Mouse (Mus musculus): Measurements from ENCODE around the gene Smim1. TPM values are rescaled to one million over a fixed set of nuclear protein-coding genes. Genes with fewer than 3 reads are reported as not detected.

The Smim1 gene
- polyA plus RNA-seq, 1 experiment from 2014 or later, result 13.9 TPM

DNA sequence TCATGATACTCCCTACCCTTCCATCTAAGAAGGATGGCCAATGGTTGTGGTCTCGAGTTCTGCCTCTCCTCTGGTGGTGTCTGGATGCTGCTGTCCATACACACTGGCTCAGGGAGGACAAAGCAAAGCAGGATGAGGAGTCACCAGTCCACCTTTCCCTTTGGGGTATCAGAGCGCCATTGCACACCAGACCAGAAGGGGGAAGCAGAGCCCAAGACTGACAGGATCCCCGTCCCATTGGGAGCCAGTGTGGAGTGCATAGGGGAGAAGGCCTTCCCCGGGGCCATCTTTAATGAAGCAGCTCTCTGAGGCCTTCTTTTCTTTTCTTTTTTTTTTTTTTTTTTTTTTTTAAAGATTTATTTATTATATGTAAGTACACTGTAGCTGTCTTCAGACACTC, 27.0 kb upstream of the Smim1 start:
- no peak overlapping the region for H3K4me2 ChIP-seq (ENCODE audit: low read length)
- H3K27ac ChIP-seq (ENCODE audit: low read depth, low read length), result no peak overlapping the region
- WGBS, result 64% methylated on average over 4 of the region's 4 CpGs
- H3K4me1 ChIP-seq (ENCODE audit: control insufficient read depth, insufficient read depth, low read depth, low read length), result no peaks in the 10 kb centered on the region
- H3K9ac ChIP-seq (ENCODE audit: low read depth, low read length), result no peak overlapping the region
- no peaks in the 10 kb centered on the region for H3K9me3 ChIP-seq (ENCODE audit: control insufficient read depth, low read length)
- H3K4me3 ChIP-seq (ENCODE audit: low read length), result no peak overlapping the region
- no peaks in the 10 kb centered on the region for H3K27me3 ChIP-seq (replicated peaks; ENCODE audit: control insufficient read depth, insufficient read depth, low read length)
- ATAC-seq, result no peak
- H3K36me3 ChIP-seq (ENCODE audit: control insufficient read depth, insufficient read depth, low read length), result no peaks in the 10 kb centered on the region

GRCm38 (mm10) chr4:154051401-154051800, 25.4 kb upstream of the Smim1 start:
- ATAC-seq, result no peak
- Histone ChIP-seq H3K9me3 (ENCODE audit: control insufficient read depth, low read length) (no peaks in the 10 kb centered on the region), H3K4me2 (ENCODE audit: low read length) (no peak overlapping the region), H3K4me1 (ENCODE audit: control insufficient read depth, insufficient read depth, low read depth, low read length) (no peaks in the 10 kb centered on the region), H3K36me3 (ENCODE audit: control insufficient read depth, insufficient read depth, low read length) (no peaks in the 10 kb centered on the region), H3K27ac (ENCODE audit: low read depth, low read length) (no peak overlapping the region), H3K9ac (ENCODE audit: low read depth, low read length) (no peak overlapping the region), H3K27me3 (replicated peaks; ENCODE audit: control insufficient read depth, insufficient read depth, low read length) (no peaks in the 10 kb centered on the region), H3K4me3 (ENCODE audit: low read length) (no peak overlapping the region)
- 78% methylated on average over 3 of the region's 3 CpGs for WGBS

- Histone ChIP-seq H3K4me3 (ENCODE audit: low read length) (no peak overlapping the region), H3K9me3 (ENCODE audit: control insufficient read depth, low read length) (no peaks in the 10 kb centered on the region), H3K27me3 (replicated peaks; ENCODE audit: control insufficient read depth, insufficient read depth, low read length) (no peaks in the 10 kb centered on the region), H3K36me3 (ENCODE audit: control insufficient read depth, insufficient read depth, low read length) (no peaks in the 10 kb centered on the region), H3K9ac (ENCODE audit: low read depth, low read length) (no peak overlapping the region), H3K4me2 (ENCODE audit: low read length) (no peak overlapping the region), H3K4me1 (ENCODE audit: control insufficient read depth, insufficient read depth, low read depth, low read length) (no peaks in the 10 kb centered on the region), H3K27ac (ENCODE audit: low read depth, low read length) (no peak overlapping the region)
- WGBS, result 69% methylated on average over 5 of the region's 5 CpGs
- no peak for ATAC-seq
Observed at GRCm38 (mm10) chr4:154045837-154046236, 19.8 kb upstream of the Smim1 start.

DNA sequence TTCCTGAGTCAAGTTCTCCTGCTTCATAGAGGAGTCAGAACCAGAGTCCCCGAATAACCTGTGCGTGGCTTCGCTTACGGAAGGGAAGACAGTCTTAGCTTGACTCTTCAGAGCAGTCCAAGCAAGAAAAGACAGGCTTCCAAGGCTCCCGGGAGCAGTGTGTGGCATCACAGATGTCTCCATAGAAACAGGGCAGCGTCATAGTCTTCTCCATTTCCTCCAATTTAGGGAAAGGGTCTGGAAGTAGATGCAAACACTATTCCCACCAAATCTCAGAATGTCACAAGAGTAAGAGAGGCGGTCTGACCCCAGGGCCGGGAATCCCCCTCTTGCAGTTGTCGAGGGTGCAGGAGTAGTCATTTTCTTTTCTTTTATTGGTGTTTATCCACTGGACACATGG, 16.5 kb upstream of the Smim1 start, which contains the start of gene Ccdc27:
Gene Ccdc27 (minus strand): TSS at position 101 of the 400 bp plus-strand sequence.
- WGBS, result 87% methylated on average over 9 of the region's 9 CpGs
- Histone ChIP-seq H3K4me1 (ENCODE audit: control insufficient read depth, insufficient read depth, low read depth, low read length) (no peaks in the 10 kb centered on the region), H3K27ac (ENCODE audit: low read depth, low read length) (no peak within 1 kb of the TSS), H3K9ac (ENCODE audit: low read depth, low read length) (no peak within 1 kb of the TSS), H3K4me3 (ENCODE audit: low read length) (no peak within 1 kb of the TSS), H3K36me3 (ENCODE audit: control insufficient read depth, insufficient read depth, low read length) (no peaks in the 10 kb centered on the region), H3K4me2 (ENCODE audit: low read length) (no peak within 1 kb of the TSS), H3K9me3 (ENCODE audit: control insufficient read depth, low read length) (no peaks in the 10 kb centered on the region), H3K27me3 (replicated peaks; ENCODE audit: control insufficient read depth, insufficient read depth, low read length) (no peaks in the 10 kb centered on the region)
- no peak for ATAC-seq

DNA sequence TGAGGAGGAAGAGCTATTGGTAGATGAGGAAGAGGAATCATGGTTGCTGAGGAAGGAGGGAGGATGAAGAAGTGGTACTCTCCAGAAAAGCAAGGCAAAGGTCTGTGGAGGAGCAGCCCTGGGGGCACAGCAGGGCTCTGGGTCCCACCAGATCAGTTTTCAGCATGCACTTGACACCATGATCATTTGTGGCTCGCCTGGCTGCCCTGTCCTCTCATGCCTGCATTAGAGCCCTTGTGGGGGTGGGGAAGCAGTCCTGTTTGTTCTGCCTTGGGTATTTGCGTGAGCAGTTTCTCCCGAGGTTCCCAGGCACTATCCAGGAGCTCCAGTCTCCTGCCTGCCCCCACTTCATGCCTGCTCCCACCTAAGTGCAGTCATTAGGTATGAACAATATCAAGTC, 11.1 kb upstream of the Smim1 start:
- WGBS, result 85% methylated on average over 2 of the region's 3 CpGs
- H3K36me3 ChIP-seq (ENCODE audit: control insufficient read depth, insufficient read depth, low read length), result no peaks in the 10 kb centered on the region
- no peak overlapping the region for H3K4me2 ChIP-seq (ENCODE audit: low read length)
- no peak overlapping the region for H3K27ac ChIP-seq (ENCODE audit: low read depth, low read length)
- H3K9ac ChIP-seq (ENCODE audit: low read depth, low read length), result no peak overlapping the region
- no peak for ATAC-seq
- H3K4me3 ChIP-seq (ENCODE audit: low read length), result no peak overlapping the region
- H3K9me3 ChIP-seq (ENCODE audit: control insufficient read depth, low read length), result no peaks in the 10 kb centered on the region
- no peaks in the 10 kb centered on the region for H3K4me1 ChIP-seq (ENCODE audit: control insufficient read depth, insufficient read depth, low read depth, low read length)
- H3K27me3 ChIP-seq (replicated peaks; ENCODE audit: control insufficient read depth, insufficient read depth, low read length), result no peaks in the 10 kb centered on the region

GRCm38 (mm10) chr4:154028646-154029045, 2.6 kb upstream of the Smim1 start:
- Histone ChIP-seq H3K27me3 (replicated peaks; ENCODE audit: control insufficient read depth, insufficient read depth, low read length) (peaks cover 5% of the 10 kb centered on the region; the same call in 1 of the 2 replicates), H3K36me3 (ENCODE audit: control insufficient read depth, insufficient read depth, low read length) (no peaks in the 10 kb centered on the region), H3K27ac (ENCODE audit: low read depth, low read length) (no peak overlapping the region), H3K4me1 (ENCODE audit: control insufficient read depth, insufficient read depth, low read depth, low read length) (peaks cover 13% of the 10 kb centered on the region), H3K9me3 (ENCODE audit: control insufficient read depth, low read length) (no peaks in the 10 kb centered on the region), H3K9ac (ENCODE audit: low read depth, low read length) (no peak overlapping the region), H3K4me2 (ENCODE audit: low read length) (no peak overlapping the region), H3K4me3 (ENCODE audit: low read length) (no peak overlapping the region)
- no peak for ATAC-seq

DNA sequence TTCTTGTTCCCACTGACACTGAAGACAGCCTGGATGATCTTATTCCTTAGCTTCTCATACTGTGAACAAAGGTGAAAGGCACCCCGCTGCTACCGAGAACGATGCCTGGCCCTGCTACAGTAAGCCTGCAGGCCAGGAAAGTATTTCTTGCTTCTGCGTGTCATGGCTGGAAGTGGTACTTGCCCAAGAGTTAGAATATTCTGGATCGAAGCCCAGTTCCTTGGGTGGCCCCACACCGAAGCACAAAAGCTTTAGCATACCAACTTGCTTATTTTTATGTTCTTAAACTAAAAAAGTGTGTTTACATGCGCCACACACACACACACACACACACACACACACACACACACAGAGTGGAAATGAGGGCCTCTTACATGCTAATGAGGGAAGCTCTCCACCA, 2.0 kb upstream of the Smim1 start:
- no peak for ATAC-seq
- H3K4me1 ChIP-seq (ENCODE audit: control insufficient read depth, insufficient read depth, low read depth, low read length), result peaks cover 13% of the 10 kb centered on the region
- no peak overlapping the region for H3K9ac ChIP-seq (ENCODE audit: low read depth, low read length)
- 81% methylated on average over 7 of the region's 7 CpGs for WGBS
- no peaks in the 10 kb centered on the region for H3K36me3 ChIP-seq (ENCODE audit: control insufficient read depth, insufficient read depth, low read length)
- H3K27ac ChIP-seq (ENCODE audit: low read depth, low read length), result no peak overlapping the region
- no peaks in the 10 kb centered on the region for H3K9me3 ChIP-seq (ENCODE audit: control insufficient read depth, low read length)
- H3K4me3 ChIP-seq (ENCODE audit: low read length), result no peak overlapping the region
- H3K27me3 ChIP-seq (replicated peaks; ENCODE audit: control insufficient read depth, insufficient read depth, low read length), result peaks cover 5% of the 10 kb centered on the region; the same call in 1 of the 2 replicates
- no peak overlapping the region for H3K4me2 ChIP-seq (ENCODE audit: low read length)

DNA sequence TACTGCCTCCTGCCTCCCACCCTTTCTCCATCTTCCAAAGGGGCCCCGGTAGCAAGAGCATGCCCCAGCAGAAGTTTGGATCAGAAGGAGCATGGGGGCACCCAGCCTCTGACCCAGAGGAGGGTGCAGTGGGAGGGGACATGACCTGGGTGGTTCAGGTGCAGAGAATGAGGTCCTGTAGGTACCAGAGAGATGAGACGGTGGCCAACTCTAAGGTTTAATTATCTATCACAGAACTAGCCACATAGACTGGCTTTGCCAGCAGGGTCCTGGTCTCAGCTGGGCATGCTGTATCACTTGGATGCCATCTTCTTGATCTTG, 371 bp upstream of the Smim1 start:
- Histone ChIP-seq H3K27ac (ENCODE audit: low read depth, low read length) (no peak overlapping the region), H3K4me2 (ENCODE audit: low read length) (peak overlapping the region; percentile 66), H3K36me3 (ENCODE audit: control insufficient read depth, insufficient read depth, low read length) (peaks cover 8% of the 10 kb centered on the region; the same call in 1 of the 2 replicates), H3K4me1 (ENCODE audit: control insufficient read depth, insufficient read depth, low read depth, low read length) (peaks cover 13% of the 10 kb centered on the region), H3K9me3 (ENCODE audit: control insufficient read depth, low read length) (no peaks in the 10 kb centered on the region), H3K27me3 (replicated peaks; ENCODE audit: control insufficient read depth, insufficient read depth, low read length) (peaks cover 5% of the 10 kb centered on the region; the same call in 1 of the 2 replicates), H3K9ac (ENCODE audit: low read depth, low read length) (no peak overlapping the region), H3K4me3 (ENCODE audit: low read length) (peak overlapping the region; percentile 39)
- 29% methylated on average over 2 of the region's 2 CpGs for WGBS
- no peak for ATAC-seq

- H3K4me3 ChIP-seq (ENCODE audit: low read length), result peak overlapping the region; percentile 39
- peaks cover 13% of the 10 kb centered on the region for H3K4me1 ChIP-seq (ENCODE audit: control insufficient read depth, insufficient read depth, low read depth, low read length)
- no peak for ATAC-seq
- H3K27ac ChIP-seq (ENCODE audit: low read depth, low read length), result no peak overlapping the region
- peaks cover 5% of the 10 kb centered on the region; the same call in 1 of the 2 replicates for H3K27me3 ChIP-seq (replicated peaks; ENCODE audit: control insufficient read depth, insufficient read depth, low read length)
- no peaks in the 10 kb centered on the region for H3K9me3 ChIP-seq (ENCODE audit: control insufficient read depth, low read length)
- H3K9ac ChIP-seq (ENCODE audit: low read depth, low read length), result peak overlapping the region; percentile 35
- WGBS, result 38% methylated on average over 17 of the region's 17 CpGs
- H3K36me3 ChIP-seq (ENCODE audit: control insufficient read depth, insufficient read depth, low read length), result peaks cover 23% of the 10 kb centered on the region
- H3K4me2 ChIP-seq (ENCODE audit: low read length), result peak overlapping the region; percentile 66
Observed at GRCm38 (mm10) chr4:154024729-154025521, 1.1 kb downstream of the Smim1 start.
